Mouse (Mus musculus): ENCODE measurements around the gene Sema3d.
A peak's percentile ranks its signal among the peaks of the same experiment; 100 is the strongest.

Sema3d gene

GRCm38 (mm10) chr5:12383133-12383959, at the start of gene Sema3d:
Gene Sema3d (plus strand): TSS chr5:12383385.
- peak; percentile 69 to 85 for DNase-seq (ENCODE audit: low spot score in 2 of 2)

GRCm38 (mm10) chr5:12377261-12377660, 5.9 kb upstream of the Sema3d start:
- no peak for DNase-seq (ENCODE audit: low spot score in 2 of 2)

- no peak for DNase-seq (ENCODE audit: low spot score in 2 of 2)
Observed at GRCm38 (mm10) chr5:12378900-12379299, 4.3 kb upstream of the Sema3d start.

- no peak for DNase-seq (ENCODE audit: low spot score in 2 of 2)
Observed at GRCm38 (mm10) chr5:12382010-12382409, 1.2 kb upstream of the Sema3d start.

- no peak for DNase-seq (ENCODE audit: low spot score in 2 of 2)
Observed at GRCm38 (mm10) chr5:12383960-12384285, 738 bp downstream of the Sema3d start.

GRCm38 (mm10) chr5:12392667-12393066, 9.5 kb downstream of the Sema3d start:
- no peak for DNase-seq (ENCODE audit: low spot score in 2 of 2)

- no peak for DNase-seq (ENCODE audit: low spot score in 2 of 2)
Observed at GRCm38 (mm10) chr5:12399271-12399670, 16.1 kb downstream of the Sema3d start.

- DNase-seq (ENCODE audit: low spot score in 2 of 2), result no peak
Observed at GRCm38 (mm10) chr5:12404229-12404628, 21.0 kb downstream of the Sema3d start.

GRCm38 (mm10) chr5:12412595-12412994, 29.4 kb downstream of the Sema3d start:
- DNase-seq (ENCODE audit: low spot score in 2 of 2), result no peak

GRCm38 (mm10) chr5:12423264-12423663, 40.1 kb downstream of the Sema3d start:
- DNase-seq (ENCODE audit: low spot score in 2 of 2), result no peak

- DNase-seq (ENCODE audit: low spot score in 2 of 2), result no peak
Observed at GRCm38 (mm10) chr5:12441737-12442136, 58.6 kb downstream of the Sema3d start.

GRCm38 (mm10) chr5:12442176-12443105, 59.3 kb downstream of the Sema3d start:
- no peak for DNase-seq (ENCODE audit: low spot score in 2 of 2)

GRCm38 (mm10) chr5:12451089-12451488, 67.9 kb downstream of the Sema3d start:
- DNase-seq (ENCODE audit: low spot score in 2 of 2), result no peak

- DNase-seq (ENCODE audit: low spot score in 2 of 2), result no peak
Observed at GRCm38 (mm10) chr5:12454946-12455345, 71.8 kb downstream of the Sema3d start.

- no peak for DNase-seq (ENCODE audit: low spot score in 2 of 2)
Observed at GRCm38 (mm10) chr5:12457509-12457908, 74.3 kb downstream of the Sema3d start.

- no peak for DNase-seq (ENCODE audit: low spot score in 2 of 2)
Observed at GRCm38 (mm10) chr5:12467568-12468336, 84.6 kb downstream of the Sema3d start.

- peak in 1 of 2 experiments; percentile 3 for DNase-seq (ENCODE audit: low spot score in 2 of 2)
Observed at GRCm38 (mm10) chr5:12474904-12475638, 91.9 kb downstream of the Sema3d start.

GRCm38 (mm10) chr5:12475639-12475916, 92.4 kb downstream of the Sema3d start:
- no peak for DNase-seq (ENCODE audit: low spot score in 2 of 2)

GRCm38 (mm10) chr5:12487926-12488325, 104.7 kb downstream of the Sema3d start:
- no peak for DNase-seq (ENCODE audit: low spot score in 2 of 2)

GRCm38 (mm10) chr5:12491704-12492103, 108.5 kb downstream of the Sema3d start:
- no peak for DNase-seq (ENCODE audit: low spot score in 2 of 2)

GRCm38 (mm10) chr5:12498227-12498928, 115.2 kb downstream of the Sema3d start:
- DNase-seq (ENCODE audit: low spot score in 2 of 2), result no peak

Measured in cerebellum, postnatal 4 days (tissue).